Mouse (Mus musculus) macrophage (primary cell): ENCODE measurements around the gene Sdccag8. TPM values are rescaled to one million over a fixed set of nuclear protein-coding genes. Genes with fewer than 3 reads are reported as not detected.

Experiments
- H3K27ac ChIP-seq: fragments of 350-480 bp; formaldehyde crosslinking; 2 replicates; pipeline ENCODE4 v1.9.0; 2021
- H3K36me3 ChIP-seq: fragments of 350-480 bp; formaldehyde crosslinking; 2 replicates; pipeline ENCODE4 v1.9.0; 2021; ENCODE audit errors: inconsistent target
- H3K4me3 ChIP-seq: fragments of 350-480 bp; formaldehyde crosslinking; 2 replicates; pipeline ENCODE4 v1.9.0; 2021; ENCODE audit errors: inconsistent target
- H3K79me2 ChIP-seq: fragments of 350-480 bp; formaldehyde crosslinking; 2 replicates; pipeline ENCODE4 v1.9.0; 2021; ENCODE audit errors: inconsistent target
- WGBS: methylation state at CpG from one replicate; pipeline ENCODE4 v1.1.7; 2026; ENCODE audit warnings: inconsistent platforms; ENCODE audit not compliant: missing documents; 5-methylcytosine and 5-hydroxymethylcytosine counted together
- polyA plus RNA-seq: library from polyadenylated mRNA; stranded (reverse); fragments of 250-400 nt; gene quantifications from 3 replicates; pipeline ENCODE4 v1.2.4, GENCODE M21; 2018; ENCODE audit warnings: inconsistent platforms

Gene Sdccag8
- polyA plus RNA-seq, 1 experiment from 2014 or later: 28.0 TPM

GRCm38 (mm10) chr1:176985691-176986090, 171.2 kb downstream of the Sdccag8 start:
- no peaks in the 10 kb centered on the region for H3K36me3 ChIP-seq
- 83% methylated on average over 6 of the region's 6 CpGs for WGBS
- H3K79me2 ChIP-seq: no peaks in the 10 kb centered on the region
- H3K4me3 ChIP-seq: no peak overlapping the region
- H3K27ac ChIP-seq: no peak overlapping the region

DNA sequence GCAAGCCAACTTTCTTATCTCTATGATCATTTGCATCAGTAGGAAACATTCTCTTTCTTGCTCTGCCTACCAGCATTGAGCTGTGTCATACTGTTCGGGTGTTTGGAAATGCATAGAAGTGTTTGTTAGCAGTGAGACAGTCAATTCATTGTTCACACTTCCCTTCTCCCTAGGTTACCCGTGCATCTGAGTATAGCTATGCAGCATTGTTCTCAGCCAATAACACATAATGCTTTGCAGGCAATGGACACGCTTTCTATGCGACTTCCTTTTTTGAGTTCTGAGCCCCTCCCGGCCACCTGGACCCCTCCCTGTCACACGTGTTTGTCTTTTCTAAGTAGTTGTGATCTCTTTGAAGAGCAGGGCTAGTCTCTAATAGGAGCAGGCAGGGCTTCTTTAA, 171.8 kb downstream of the Sdccag8 start:
- WGBS: 27% methylated on average over 6 of the region's 6 CpGs
- no peak overlapping the region for H3K4me3 ChIP-seq
- H3K36me3 ChIP-seq: no peaks in the 10 kb centered on the region
- H3K27ac ChIP-seq: no peak overlapping the region
- no peaks in the 10 kb centered on the region for H3K79me2 ChIP-seq

DNA sequence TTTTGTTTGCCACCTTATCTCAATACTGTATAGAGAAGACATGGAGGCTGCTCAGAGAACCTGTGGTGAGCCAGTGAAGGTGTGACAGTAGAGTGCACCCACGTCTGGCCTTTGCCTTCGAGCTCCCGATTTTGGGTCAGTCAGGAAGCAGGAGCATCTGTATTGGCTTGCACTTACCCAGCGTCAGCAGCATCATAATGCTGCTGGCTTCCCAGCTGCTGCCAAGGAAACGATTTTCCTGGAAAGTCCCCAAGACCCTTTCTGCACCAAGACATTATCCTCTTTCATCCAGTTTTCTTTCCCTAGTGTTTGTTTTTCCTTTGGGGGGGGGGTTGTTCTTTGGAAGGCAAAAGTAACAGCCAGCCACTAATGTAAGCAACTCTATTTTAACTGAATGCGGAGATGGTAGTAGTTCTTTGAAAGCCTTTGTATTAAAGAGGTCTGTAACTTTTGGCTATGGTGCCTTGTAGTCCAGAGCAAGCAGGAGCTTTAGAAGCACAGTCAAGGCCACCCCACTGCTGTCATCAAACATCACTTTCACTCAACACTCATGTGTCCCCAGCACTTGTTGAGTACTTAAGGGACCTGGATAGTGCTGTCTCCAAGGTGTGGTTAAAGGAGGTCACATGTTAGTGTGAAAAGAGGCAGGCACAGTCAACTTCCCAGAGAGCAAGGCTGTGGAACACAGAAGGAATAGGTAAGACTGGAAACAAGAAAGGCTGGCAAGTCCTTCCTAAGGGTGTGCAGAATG, 172.7 kb downstream of the Sdccag8 start:
- H3K79me2 ChIP-seq: no peaks in the 10 kb centered on the region
- no peaks in the 10 kb centered on the region for H3K36me3 ChIP-seq
- WGBS: 89% methylated on average over 6 of the region's 6 CpGs
- H3K4me3 ChIP-seq: no peak overlapping the region
- H3K27ac ChIP-seq: no peak overlapping the region

GRCm38 (mm10) chr1:176991473-176991872, 177.0 kb downstream of the Sdccag8 start:
- Histone ChIP-seq H3K36me3 (no peaks in the 10 kb centered on the region), H3K4me3 (no peak overlapping the region), H3K27ac (no peak overlapping the region), H3K79me2 (no peaks in the 10 kb centered on the region)
- WGBS: 79% methylated on average over 4 of the region's 4 CpGs

DNA sequence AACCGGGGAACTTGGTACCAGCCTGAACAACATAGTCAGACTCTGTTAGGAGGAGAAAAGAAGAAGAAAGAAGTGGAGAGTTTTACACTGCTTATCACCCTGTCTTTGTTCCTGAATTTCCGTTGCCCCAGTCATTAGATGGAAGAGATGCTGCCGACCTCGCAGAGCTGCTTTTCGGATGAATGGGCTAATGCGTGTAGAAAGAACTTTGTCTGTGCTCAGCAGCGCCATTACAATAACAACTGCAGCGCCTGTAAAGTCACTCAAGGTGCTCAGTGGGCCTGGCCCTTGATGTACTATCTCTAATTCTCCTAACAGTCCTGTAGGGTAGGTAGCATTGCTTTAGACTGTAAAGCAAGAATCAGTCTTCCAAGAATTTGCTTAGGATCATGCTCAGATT, 178.1 kb downstream of the Sdccag8 start:
- Histone ChIP-seq H3K79me2 (no peaks in the 10 kb centered on the region), H3K4me3 (no peak overlapping the region), H3K36me3 (no peaks in the 10 kb centered on the region), H3K27ac (no peak overlapping the region)
- 94% methylated on average over 8 of the region's 8 CpGs for WGBS

GRCm38 (mm10) chr1:176993141-176994010, 178.9 kb downstream of the Sdccag8 start:
- Histone ChIP-seq H3K36me3 (no peaks in the 10 kb centered on the region), H3K27ac (no peak overlapping the region), H3K4me3 (no peak overlapping the region), H3K79me2 (no peaks in the 10 kb centered on the region)
- WGBS: 35% methylated on average over 18 of the region's 18 CpGs

GRCm38 (mm10) chr1:176994087-176994486, 179.6 kb downstream of the Sdccag8 start:
- Histone ChIP-seq H3K79me2 (no peaks in the 10 kb centered on the region), H3K36me3 (no peaks in the 10 kb centered on the region), H3K27ac (no peak overlapping the region), H3K4me3 (no peak overlapping the region)
- WGBS: 35% methylated on average over 7 of the region's 7 CpGs

- Histone ChIP-seq H3K4me3 (no peak overlapping the region), H3K36me3 (no peaks in the 10 kb centered on the region), H3K79me2 (no peaks in the 10 kb centered on the region), H3K27ac (no peak overlapping the region)
- WGBS: 82% methylated on average over 11 of the region's 11 CpGs
Observed at GRCm38 (mm10) chr1:176994707-176995418, 180.4 kb downstream of the Sdccag8 start.

- Histone ChIP-seq H3K27ac (no peak overlapping the region), H3K4me3 (no peak overlapping the region), H3K79me2 (no peaks in the 10 kb centered on the region), H3K36me3 (no peaks in the 10 kb centered on the region)
- 91% methylated on average over 4 of the region's 4 CpGs for WGBS
Observed at GRCm38 (mm10) chr1:176995419-176995775, 180.9 kb downstream of the Sdccag8 start.

- H3K27ac ChIP-seq: peak overlapping the region; percentile 37
- 85% methylated on average over 3 of the region's 3 CpGs for WGBS
- H3K79me2 ChIP-seq: no peaks in the 10 kb centered on the region
- H3K4me3 ChIP-seq: no peak overlapping the region
- no peaks in the 10 kb centered on the region for H3K36me3 ChIP-seq
Observed at GRCm38 (mm10) chr1:176996166-176996565, 181.7 kb downstream of the Sdccag8 start.

DNA sequence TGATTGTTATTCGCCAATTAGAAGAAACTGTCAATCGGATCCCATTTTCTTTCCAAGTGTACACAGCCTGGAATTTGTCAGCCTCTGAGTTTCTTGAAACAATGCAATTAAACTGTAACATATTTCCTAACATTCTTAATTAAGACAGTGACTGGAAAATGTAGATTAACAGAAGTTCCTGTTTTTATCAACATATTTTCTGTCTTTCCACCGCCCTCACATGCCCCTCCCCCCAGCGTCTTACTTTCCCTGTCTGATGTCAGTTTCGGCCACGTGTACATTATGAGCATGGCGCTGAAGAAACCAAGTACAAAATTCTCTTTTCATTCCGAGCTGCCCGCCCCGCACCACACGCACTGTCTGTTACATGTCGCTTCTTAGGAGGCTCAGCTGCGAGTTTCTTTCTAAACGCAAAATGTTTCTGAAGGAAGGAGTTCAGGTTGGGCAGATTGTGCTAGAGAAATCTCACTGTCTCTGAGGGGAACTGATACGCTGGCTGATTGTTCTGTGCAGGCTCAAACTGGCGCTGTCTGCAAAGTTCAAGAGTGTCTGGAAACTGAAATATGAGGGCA, 182.3 kb downstream of the Sdccag8 start:
- Histone ChIP-seq H3K79me2 (no peaks in the 10 kb centered on the region), H3K36me3 (no peaks in the 10 kb centered on the region), H3K27ac (peak overlapping the region; percentile 37), H3K4me3 (no peak overlapping the region; the same call in 1 of the 2 replicates)
- WGBS: 11% methylated on average over 16 of the region's 16 CpGs

DNA sequence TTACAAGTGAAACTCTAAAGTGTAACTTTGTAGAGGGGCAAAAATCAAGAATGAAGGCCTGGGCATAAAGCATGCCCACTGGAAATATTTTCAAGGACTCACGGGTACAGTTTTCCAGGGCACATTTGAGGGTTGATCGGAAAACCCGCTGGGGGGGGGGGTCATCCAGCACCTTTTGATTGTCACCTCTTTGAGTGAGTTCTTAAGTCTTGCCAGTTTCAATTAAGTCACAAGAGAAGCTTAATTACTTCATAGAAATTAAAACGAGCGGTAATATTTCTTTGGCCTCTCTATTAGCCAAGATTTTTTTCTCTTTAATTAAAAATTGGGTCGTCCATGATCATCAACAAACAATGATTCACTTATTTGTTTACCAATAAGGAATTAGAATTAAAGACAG, 182.8 kb downstream of the Sdccag8 start:
- Histone ChIP-seq H3K36me3 (no peaks in the 10 kb centered on the region), H3K79me2 (no peaks in the 10 kb centered on the region), H3K4me3 (no peak overlapping the region; the same call in 1 of the 2 replicates), H3K27ac (peak overlapping the region; percentile 37)
- WGBS: 90% methylated on average over 6 of the region's 6 CpGs

GRCm38 (mm10) chr1:176997711-176998689, 183.5 kb downstream of the Sdccag8 start:
- Histone ChIP-seq H3K27ac (no peak overlapping the region), H3K79me2 (no peaks in the 10 kb centered on the region), H3K4me3 (no peak overlapping the region), H3K36me3 (no peaks in the 10 kb centered on the region)
- WGBS: 96% methylated on average over 33 of the region's 33 CpGs
